Mouse (Mus musculus) intestine, embryonic 16.5 days (tissue): Measurements from ENCODE around the gene Unc93b1. TPM values are rescaled to one million over a fixed set of nuclear protein-coding genes. Genes with fewer than 3 reads are reported as not detected.

ENCODE experiments used
- ATAC-seq: fragments of 200-750 bp; cut with Nextera tagmentation; 2 replicates; pipeline ENCODE4 v1.8.0; 2017; ENCODE audit warnings: moderate TSS enrichment, moderate library complexity
- H3K27ac ChIP-seq: fragments of 300-500 bp; sonication (generic); 2 replicates; pipeline ENCODE4 v1.5.1; 2014; ENCODE audit warnings: mild to moderate bottlenecking, low read length
- H3K27me3 ChIP-seq: fragments of 300-500 bp; sonication (generic); replicated peaks from 2 replicates; pipeline ENCODE4 v1.6.1; 2014; ENCODE audit warnings: low read length, control low read depth, mixed read lengths; ENCODE audit not compliant: control insufficient read depth, insufficient read depth
- H3K36me3 ChIP-seq: fragments of 300-500 bp; sonication (generic); 2 replicates; pipeline ENCODE4 v1.6.1; 2014; ENCODE audit warnings: low read length, control low read depth; ENCODE audit not compliant: control insufficient read depth, insufficient read depth
- H3K4me1 ChIP-seq: fragments of 300-500 bp; sonication (generic); 2 replicates; pipeline ENCODE4 v1.6.1; 2014; ENCODE audit warnings: low read length, control low read depth, mixed read lengths; ENCODE audit not compliant: control insufficient read depth, insufficient read depth
- H3K4me2 ChIP-seq: fragments of 300-500 bp; sonication (generic); 2 replicates; pipeline ENCODE4 v1.6.1; 2014; ENCODE audit warnings: low read depth, low read length, control low read depth
- H3K4me3 ChIP-seq: fragments of 300-500 bp; sonication (generic); 2 replicates; pipeline ENCODE4 v1.5.1; 2014; ENCODE audit warnings: mild to moderate bottlenecking, low read length
- H3K9ac ChIP-seq: fragments of 300-500 bp; sonication (generic); 2 replicates; pipeline ENCODE4 v1.6.1; 2014; ENCODE audit warnings: low read depth, low read length
- H3K9me3 ChIP-seq: fragments of 300-500 bp; sonication (generic); 2 replicates; pipeline ENCODE4 v1.6.1; 2016; ENCODE audit warnings: low read length, control low read depth; ENCODE audit not compliant: control insufficient read depth
- WGBS: fragments of 180-500 bp; shearing (Covaris S2); extraction: QIAGEN DNeasy Blood & Tissue Kit; methylation state at CpG from one replicate; pipeline ENCODE4 v1.1.7; 2014; 5-methylcytosine and 5-hydroxymethylcytosine counted together
- polyA plus RNA-seq: library from polyadenylated mRNA; unstranded; fragments of >200 nt; fragmentation: Nextera tagmentation; extraction: Ambion mirVana; gene quantifications from 2 replicates; pipeline ENCODE4 v1.2.1, GENCODE M21; 2015

The Unc93b1 gene
- polyA plus RNA-seq, 1 experiment from 2014 or later, result 27.0 TPM

- Histone ChIP-seq H3K9ac (no peak overlapping the region), H3K36me3 (peaks cover 23% of the 10 kb centered on the region)
- 92% methylated on average over 4 of the region's 4 CpGs for WGBS
These were observed 35.4 kb upstream of the Unc93b1 start for GRCm38 (mm10) chr19:3899618-3900017.

GRCm38 (mm10) chr19:3902966-3903365 is 32.0 kb upstream of the Unc93b1 start:
- no peak for ATAC-seq
- H3K27me3 ChIP-seq, result no peaks in the 10 kb centered on the region

More at GRCm38 (mm10) chr19:3899618-3900017, 35.4 kb upstream of the Unc93b1 start:
- no peak for ATAC-seq
- Histone ChIP-seq H3K4me3 (no peak overlapping the region), H3K27ac (no peak overlapping the region), H3K9me3 (no peaks in the 10 kb centered on the region), H3K27me3 (no peaks in the 10 kb centered on the region), H3K4me2 (no peak overlapping the region), H3K4me1 (peaks cover 9% of the 10 kb centered on the region)

GRCm38 (mm10) chr19:3903648-3904362 is 31.2 kb upstream of the Unc93b1 start:
- no peak overlapping the region for H3K27ac ChIP-seq
- ATAC-seq, result no peak
- 77% methylated on average over 25 of the region's 25 CpGs for WGBS
- no peaks in the 10 kb centered on the region for H3K27me3 ChIP-seq
- no peak overlapping the region for H3K9ac ChIP-seq
- H3K4me1 ChIP-seq, result peaks cover 33% of the 10 kb centered on the region
- no peaks in the 10 kb centered on the region for H3K9me3 ChIP-seq
- no peak overlapping the region for H3K4me2 ChIP-seq
- H3K4me3 ChIP-seq, result no peak overlapping the region
- peaks cover 22% of the 10 kb centered on the region for H3K36me3 ChIP-seq

More at GRCm38 (mm10) chr19:3902966-3903365, 32.0 kb upstream of the Unc93b1 start:
- Histone ChIP-seq H3K36me3 (peaks cover 17% of the 10 kb centered on the region), H3K4me2 (no peak overlapping the region), H3K9me3 (no peaks in the 10 kb centered on the region), H3K27ac (no peak overlapping the region), H3K4me3 (no peak overlapping the region), H3K9ac (no peak overlapping the region; the same call in 1 of the 2 replicates), H3K4me1 (peaks cover 29% of the 10 kb centered on the region)
- WGBS, result 82% methylated on average over 12 of the region's 12 CpGs

GRCm38 (mm10) chr19:3904363-3904675 is 30.7 kb upstream of the Unc93b1 start:
- WGBS, result 73% methylated on average over 10 of the region's 10 CpGs
- Histone ChIP-seq H3K4me3 (no peak overlapping the region), H3K4me1 (peaks cover 33% of the 10 kb centered on the region), H3K36me3 (peaks cover 23% of the 10 kb centered on the region), H3K9ac (no peak overlapping the region), H3K27me3 (no peaks in the 10 kb centered on the region), H3K27ac (no peak overlapping the region), H3K4me2 (no peak overlapping the region), H3K9me3 (no peaks in the 10 kb centered on the region)
- ATAC-seq, result no peak

- no peak for ATAC-seq
- Histone ChIP-seq H3K9ac (peak overlapping the region; percentile 88), H3K27ac (peak overlapping the region; percentile 94), H3K4me2 (peak overlapping the region; percentile 85), H3K27me3 (no peaks in the 10 kb centered on the region), H3K4me3 (peak overlapping the region; percentile 90), H3K36me3 (peaks cover 23% of the 10 kb centered on the region), H3K9me3 (no peaks in the 10 kb centered on the region), H3K4me1 (peaks cover 33% of the 10 kb centered on the region)
- 26% methylated on average over 6 of the region's 6 CpGs for WGBS
These were observed 29.6 kb upstream of the Unc93b1 start for GRCm38 (mm10) chr19:3905261-3905969.

GRCm38 (mm10) chr19:3906326-3906725 is 28.7 kb upstream of the Unc93b1 start:
- Histone ChIP-seq H3K4me2 (peak overlapping the region; percentile 85), H3K36me3 (peaks cover 25% of the 10 kb centered on the region), H3K4me1 (peaks cover 33% of the 10 kb centered on the region), H3K9ac (peak overlapping the region; percentile 88), H3K27ac (peak overlapping the region; percentile 94), H3K4me3 (peak overlapping the region; percentile 90), H3K9me3 (no peaks in the 10 kb centered on the region), H3K27me3 (no peaks in the 10 kb centered on the region)
- WGBS, result 25% methylated on average over 10 of the region's 10 CpGs
- no peak for ATAC-seq

- no peaks in the 10 kb centered on the region for H3K9me3 ChIP-seq
- H3K27ac ChIP-seq, result peak within 1 kb of the TSS; percentile 94
- H3K4me3 ChIP-seq, result peak within 1 kb of the TSS; percentile 90
- ATAC-seq, result peak; percentile 92
- 3% methylated on average over 36 of the region's 36 CpGs for WGBS
- H3K27me3 ChIP-seq, result no peaks in the 10 kb centered on the region
- H3K4me1 ChIP-seq, result peaks cover 33% of the 10 kb centered on the region
- peaks cover 20% of the 10 kb centered on the region for H3K36me3 ChIP-seq
- peak within 1 kb of the TSS; percentile 88 for H3K9ac ChIP-seq
- H3K4me2 ChIP-seq, result peak within 1 kb of the TSS; percentile 85
These were observed 27.9 kb upstream of the Unc93b1 start, which contains the start of gene Tcirg1 for GRCm38 (mm10) chr19:3906795-3907786. Gene Tcirg1, minus strand, starts transcription at chr19:3907133.

- Histone ChIP-seq H3K4me2 (peak overlapping the region; percentile 85), H3K9me3 (no peaks in the 10 kb centered on the region), H3K27ac (peak overlapping the region; percentile 94), H3K4me3 (peak overlapping the region; percentile 90; the same call in 1 of the 2 replicates), H3K36me3 (peaks cover 12% of the 10 kb centered on the region; the same call in 1 of the 2 replicates), H3K4me1 (peaks cover 33% of the 10 kb centered on the region), H3K27me3 (no peaks in the 10 kb centered on the region), H3K9ac (peak overlapping the region; percentile 88)
- ATAC-seq, result no peak
- WGBS, result 72% methylated on average over 8 of the region's 8 CpGs
These were observed 26.9 kb upstream of the Unc93b1 start for GRCm38 (mm10) chr19:3907876-3908660.
